Mouse (Mus musculus) olfactory bulb, adult 2 months (tissue): ENCODE measurements around the gene Fstl4.

Experiments
- CTCF ChIP-seq: fragments of 200-500 bp; IDR thresholded peaks from 2 replicates; pipeline ENCODE4 v1.5.1; 2012; ENCODE audit warnings: low read depth, mild to moderate bottlenecking, low read length, moderate library complexity; ENCODE audit not compliant: insufficient read depth
- POLR2A ChIP-seq: fragments of 200-500 bp; IDR thresholded peaks from 2 replicates; pipeline ENCODE4 v1.6.1; 2012; ENCODE audit warnings: mild to moderate bottlenecking, low read depth, low read length, moderate library complexity; ENCODE audit not compliant: insufficient read depth

- TF ChIP-seq CTCF (no peak), POLR2A (no peak)
These were observed 36.0 kb upstream of the Fstl4 start for GRCm38 (mm10) chr11:52728479-52728878.
